Mouse (Mus musculus) NIH3T3 (cell line): Measurements from ENCODE around the gene Vmac.

Experiments used
- DNase-seq: peaks from one replicate; pipeline ENCODE4 v3.0.0-alpha.2; 2012; ENCODE audit warnings: low read depth

Vmac gene

DNA sequence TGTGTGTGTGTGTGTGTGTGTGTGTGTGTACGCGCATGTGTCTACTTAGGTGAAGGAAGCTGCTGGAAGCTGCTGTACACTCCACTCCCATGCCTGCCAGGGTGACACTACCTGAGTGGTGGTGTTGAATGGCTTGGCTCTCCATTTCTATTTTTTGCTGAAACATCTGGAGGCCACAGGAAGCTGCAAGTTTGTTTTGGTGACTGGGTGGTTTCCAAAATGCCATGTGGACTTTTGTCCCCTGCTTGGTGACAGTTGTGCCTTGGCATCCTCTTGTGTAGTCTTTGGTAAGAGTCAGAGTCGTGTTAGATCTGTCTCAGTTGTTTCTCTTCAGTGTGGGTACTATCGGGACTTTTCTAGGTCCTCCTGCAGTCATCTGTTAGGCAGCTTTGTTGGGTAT lies 31.0 kb downstream of the Vmac start:
- no peak for DNase-seq

DNA sequence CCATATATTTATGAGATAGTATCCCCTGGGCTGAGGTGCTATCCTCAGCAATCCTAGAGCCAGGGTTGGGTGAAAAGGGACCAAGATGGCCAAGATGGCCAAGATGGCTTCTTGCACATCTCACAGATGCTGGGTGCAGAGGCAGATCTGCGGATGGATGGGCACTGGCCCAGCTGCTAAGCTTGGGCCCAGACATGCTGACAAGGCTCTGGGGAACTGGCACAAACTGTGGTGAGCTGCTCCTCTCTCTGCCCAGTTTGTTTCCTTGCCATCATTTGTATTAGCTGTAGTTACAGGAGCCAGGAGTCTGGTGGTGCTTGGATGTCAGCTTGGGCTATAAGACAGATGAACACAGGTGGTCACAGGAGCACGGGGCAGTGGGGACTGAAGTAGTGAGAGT lies 33.2 kb downstream of the Vmac start:
- DNase-seq, result no peak

DNA sequence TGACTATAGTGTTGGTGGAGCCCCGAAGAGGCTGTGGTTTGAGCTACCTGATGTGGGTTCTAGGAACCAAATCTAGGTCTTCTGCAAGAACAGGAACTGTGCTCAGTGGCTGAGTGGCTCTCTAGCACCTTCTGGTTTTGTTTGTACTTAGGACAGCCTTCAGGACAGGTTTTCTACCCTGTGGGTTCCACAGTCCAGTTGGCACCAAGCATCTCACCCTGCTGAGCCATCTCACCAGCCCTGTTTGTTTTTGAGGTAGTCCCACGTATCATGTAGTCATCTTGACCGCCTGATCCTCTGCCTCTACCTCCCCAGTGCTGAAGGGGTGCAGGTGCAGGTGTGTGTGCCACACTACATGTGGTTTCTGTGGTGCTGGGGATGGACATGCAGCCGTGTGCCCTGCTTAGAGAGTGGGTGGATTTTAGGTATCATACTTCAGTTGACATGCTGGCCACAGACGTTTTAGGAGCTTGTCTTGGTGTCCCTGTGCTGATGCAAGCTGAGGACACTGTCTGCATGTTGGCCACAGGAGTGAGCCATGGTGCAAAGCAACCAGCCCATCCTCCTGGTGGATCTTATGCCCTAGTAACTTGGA lies 34.2 kb downstream of the Vmac start:
- DNase-seq, result no peak

DNA sequence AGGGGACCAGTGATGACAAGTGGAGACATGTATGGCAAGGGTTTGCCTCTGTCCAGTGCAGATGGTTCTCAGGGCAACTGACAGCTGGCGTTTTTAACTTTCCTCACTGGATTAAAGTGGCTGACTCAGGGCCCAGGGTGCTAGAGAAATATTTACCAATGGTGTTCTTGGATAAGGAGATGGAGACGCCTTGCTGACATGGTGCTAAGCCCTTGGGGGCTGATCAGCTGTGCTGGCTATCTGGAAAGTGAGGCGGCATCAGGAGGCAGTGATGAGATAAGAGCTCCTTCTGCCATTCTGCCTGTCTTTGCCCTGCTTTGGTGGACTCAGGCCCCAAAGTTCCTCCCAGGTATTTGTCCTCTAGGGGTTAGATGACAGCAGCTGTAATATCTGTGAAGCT lies 34.9 kb downstream of the Vmac start:
- no peak for DNase-seq

DNA sequence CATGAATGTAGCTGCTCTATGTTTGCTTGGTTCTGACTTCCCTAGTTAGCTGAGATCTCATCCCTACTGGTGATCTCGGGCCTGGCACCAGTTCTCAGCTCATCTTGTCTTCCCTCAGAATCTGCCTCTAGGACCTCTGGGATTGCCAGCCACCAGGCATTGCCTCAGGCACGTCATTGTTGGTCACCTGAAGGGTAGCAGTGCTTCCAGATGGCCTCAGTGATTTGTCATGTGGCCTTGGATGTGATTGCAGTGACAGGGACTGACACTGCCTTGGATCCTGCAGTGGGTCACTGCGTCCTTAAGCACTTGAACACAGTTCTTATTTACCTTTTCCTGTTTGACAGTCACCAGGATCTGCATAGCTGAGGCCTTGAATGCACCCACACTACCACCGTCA lies 36.0 kb downstream of the Vmac start:
- no peak for DNase-seq

DNA sequence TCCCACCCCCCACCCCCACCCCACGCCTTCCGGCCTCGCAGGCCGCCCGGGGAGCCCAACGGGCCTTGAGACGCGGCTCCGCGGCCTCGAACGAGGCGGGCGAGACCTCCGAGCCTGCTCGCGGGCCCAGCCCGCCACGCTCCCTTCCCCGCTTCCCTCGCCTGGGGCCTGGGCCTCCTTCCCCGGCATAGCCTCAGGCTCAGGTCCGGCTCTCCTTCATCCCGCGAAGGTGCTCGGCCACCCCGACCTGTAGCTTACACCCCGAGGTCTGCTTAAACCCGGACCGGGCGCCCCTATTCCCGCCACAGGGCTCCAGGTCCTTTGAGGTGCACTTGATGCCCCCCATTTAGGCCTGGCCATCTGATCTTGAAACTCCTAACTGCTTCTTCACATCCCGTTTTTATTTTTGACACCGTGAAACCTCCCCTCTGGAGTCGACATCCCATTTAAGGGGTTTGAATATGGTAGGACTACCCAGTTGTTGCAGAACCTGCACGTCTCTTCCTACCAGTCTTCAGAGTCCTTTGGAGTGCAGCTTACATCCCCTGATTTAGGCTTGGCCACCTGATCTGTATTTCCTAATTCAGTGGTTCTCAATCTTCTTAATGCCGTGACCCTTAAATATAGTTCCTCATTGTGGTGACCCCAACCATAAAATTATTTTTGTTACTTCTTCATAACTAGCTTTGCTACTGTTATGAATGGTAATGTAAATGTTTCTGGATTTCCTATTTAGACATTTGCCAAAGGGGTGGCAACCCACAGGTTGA lies 44.0 kb downstream of the Vmac start:
- DNase-seq, result no peak

DNA sequence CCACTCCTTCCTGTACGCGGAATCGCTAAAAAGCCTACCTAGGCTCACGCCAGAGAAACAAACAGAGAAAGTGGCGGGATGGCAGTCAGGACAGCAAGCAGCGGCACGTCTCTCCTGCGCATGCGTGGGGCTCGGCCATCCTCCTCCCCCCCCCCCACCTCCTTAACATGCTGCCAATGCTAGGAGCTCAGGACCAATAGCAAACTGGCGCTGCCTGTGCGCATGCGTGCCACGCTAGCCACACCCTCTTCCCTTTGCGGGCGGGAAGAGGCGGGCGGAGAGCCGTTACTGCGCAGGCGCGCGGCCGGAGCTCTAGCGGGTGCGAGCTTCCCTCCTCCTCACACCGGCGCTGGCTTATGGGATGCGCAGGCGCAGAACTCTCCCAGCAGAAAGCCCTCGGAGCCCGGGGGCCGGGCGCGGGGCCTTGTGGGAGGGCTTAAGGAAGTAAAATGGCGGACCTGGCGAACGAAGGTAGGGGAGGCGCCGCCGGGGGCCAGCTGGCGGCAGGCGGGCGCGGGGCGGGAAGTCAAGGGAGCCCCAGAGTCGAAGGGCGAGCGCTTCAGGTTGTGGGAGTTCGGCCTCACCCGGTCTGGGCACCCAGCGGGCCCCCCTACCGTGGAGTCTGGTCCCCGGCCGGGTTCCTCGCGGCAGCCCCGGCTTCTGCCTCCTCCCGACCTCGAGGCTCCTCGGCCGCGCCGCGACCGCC lies 44.7 kb downstream of the Vmac start, which contains the start of gene Ranbp3:
Ranbp3 (plus strand) TSS at position 354 of the 706 bp plus-strand sequence.
- DNase-seq, result peak; percentile 100

DNA sequence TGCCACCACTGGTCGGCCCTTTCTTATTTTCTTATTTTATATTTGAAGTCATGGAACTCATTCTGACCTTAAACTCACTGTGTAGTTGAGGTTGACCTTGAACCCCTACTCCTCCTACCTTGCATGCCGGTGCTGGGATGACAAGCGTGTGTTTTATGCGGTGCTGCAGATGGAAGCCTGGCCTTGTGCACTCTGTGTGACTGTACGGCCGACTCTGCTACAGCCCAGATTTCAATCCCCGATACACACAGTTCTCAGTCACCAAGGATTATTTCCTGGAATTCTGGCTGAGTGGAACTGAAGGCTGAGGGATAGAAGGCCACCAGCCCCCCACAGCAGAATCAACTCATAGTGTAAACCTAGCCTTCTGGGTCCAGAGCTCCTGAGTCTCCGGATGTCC lies 48.1 kb downstream of the Vmac start:
- no peak for DNase-seq

DNA sequence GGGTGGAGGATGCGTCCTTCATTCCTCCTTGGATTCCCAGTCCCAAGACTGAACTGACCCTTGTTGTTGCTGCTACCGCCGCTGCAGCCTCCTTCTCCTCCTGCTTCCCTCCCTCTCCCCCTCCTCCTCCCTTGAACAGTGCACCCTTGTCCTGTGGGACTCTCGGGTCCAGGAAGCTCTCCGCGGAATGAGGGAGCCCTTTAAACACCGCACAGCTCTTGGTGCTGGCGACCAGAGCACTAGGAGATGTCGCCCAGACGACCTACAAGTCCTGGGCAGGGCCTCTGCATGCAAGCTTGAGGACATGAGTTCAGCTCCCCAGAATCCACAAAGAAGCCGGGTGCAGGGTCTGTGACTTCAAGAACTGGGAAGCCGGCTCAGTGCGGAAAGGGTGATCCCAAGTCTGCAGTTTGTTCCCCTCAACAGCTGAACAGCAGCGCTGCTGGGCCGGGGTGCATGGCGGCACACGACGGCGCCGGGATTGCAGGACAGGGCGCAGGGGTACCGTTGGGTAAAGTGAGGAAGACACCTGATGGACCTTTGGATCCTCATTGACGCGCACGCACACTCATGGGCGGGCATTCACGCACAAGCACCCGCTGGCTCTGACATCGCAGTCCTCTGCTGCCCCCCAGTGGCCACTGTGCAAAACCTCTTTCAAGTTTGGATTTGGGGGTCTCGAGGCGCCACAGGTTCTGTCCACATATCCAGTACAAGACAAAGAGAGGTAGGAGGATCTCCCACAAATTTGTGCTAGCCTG lies 49.3 kb downstream of the Vmac start:
- DNase-seq, result peak; percentile 90

DNA sequence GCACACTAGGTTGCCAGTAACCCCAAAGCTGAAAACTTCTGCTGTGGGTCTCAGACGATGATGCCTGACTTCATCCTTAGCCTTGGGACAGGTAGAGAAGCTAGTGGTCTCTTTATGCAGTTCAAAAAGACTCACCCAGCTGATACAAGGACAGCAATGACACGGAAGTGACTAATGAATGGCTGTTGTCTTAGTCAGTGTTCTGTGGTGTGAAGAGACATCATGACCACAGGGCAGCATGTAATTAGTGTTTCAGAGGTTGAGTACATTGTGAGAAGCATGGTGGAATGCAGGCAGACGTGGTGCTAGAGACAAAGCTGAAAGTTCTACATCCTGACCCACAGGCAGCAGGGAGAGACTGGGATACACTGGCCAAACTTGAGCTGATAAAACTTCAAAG lies 50.2 kb downstream of the Vmac start:
- DNase-seq, result no peak

DNA sequence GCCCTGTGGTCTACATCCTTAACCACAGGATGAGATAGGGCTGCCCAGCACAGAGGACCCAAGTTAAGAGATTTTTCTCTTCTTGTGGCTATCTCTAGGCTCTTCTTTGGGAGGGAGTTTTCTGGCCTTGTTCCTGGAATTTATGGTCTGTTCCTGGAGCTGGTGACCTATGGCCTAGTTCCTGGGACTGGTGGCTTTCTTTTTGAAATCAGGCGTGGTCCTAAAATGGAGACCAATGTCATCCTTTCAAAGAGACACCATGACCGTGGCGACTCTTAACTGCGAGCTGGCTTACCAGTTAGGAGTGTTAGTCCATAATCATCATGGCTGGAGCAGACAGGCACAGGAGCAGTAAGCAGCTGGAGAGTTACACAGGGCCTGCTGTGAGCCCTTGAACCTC lies 51.4 kb downstream of the Vmac start:
- DNase-seq, result no peak

DNA sequence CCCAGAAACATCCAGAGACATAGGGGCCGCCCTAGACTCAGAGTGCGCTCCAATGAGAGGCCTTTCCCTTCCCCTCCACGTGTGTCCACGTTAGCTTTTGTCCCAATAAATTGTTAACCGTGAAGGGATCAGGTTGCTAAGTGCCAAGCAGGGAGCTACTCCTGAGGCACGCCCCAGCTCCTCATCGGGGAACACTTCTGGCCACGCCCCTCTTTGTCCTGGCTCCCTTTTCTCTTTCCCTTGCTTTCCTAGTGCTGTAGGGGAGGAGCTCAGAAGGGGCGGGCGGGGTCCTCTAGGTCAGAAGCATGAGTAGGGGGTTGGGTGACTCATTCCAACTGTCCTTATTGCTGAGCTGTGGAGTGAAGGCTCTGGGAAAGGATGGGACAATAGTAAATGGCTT lies 53.5 kb downstream of the Vmac start:
- DNase-seq, result peak; percentile 11
